Comparison of ENCODE assay signal across 8 mouse cellular contexts in genomic region chrX:140542938-140543673, GRCm38 (mm10). TPM values are rescaled to one million over a fixed set of nuclear protein-coding genes. Genes with fewer than 3 reads are reported as not detected.
DNase-seq lines count a peak whose midpoint lies in the region; ATAC-seq and TF ChIP-seq lines count a peak whose summit lies in the region.

No protein-coding gene starts in this region.

- TF ChIP-seq POLR2A in thymus, adult 2 months (IDR thresholded peaks at IDR 0.05; ENCODE audit: control insufficient read depth, extremely low read depth, insufficient read depth, low read length, poor library complexity) = peak; percentile 59; the same call in 1 of the 2 replicates

- no peaks in the 10 kb centered on the region for H3K27me3 ChIP-seq in G1E (ENCODE audit: insufficient read depth, low read length)
- H3K27me3 ChIP-seq in forebrain, embryonic 16.5 days (replicated peaks; ENCODE audit: control insufficient read depth, insufficient read depth, low read length) = peaks cover 8% of the 10 kb centered on the region
- H3K27me3 ChIP-seq in lung, embryonic 14.5 days (ENCODE audit: insufficient read depth, low read length) = 0 out of 2 replicates have a peak, but pooled peaks cover 4% of the 10 kb centered on the region
- no peaks in the 10 kb centered on the region for H3K27me3 ChIP-seq in thymus, adult 2 months (ENCODE audit: control insufficient read depth, insufficient read depth, low read length)

- H3K9ac ChIP-seq in forebrain, embryonic 16.5 days (replicated peaks; ENCODE audit: low read depth, low read length) = peak overlapping the region; percentile 62
- H3K9ac ChIP-seq in lung, embryonic 14.5 days = peak overlapping the region; percentile 63

- H3K4me3 ChIP-seq in G1E (ENCODE audit: low read depth, low read length) = peak overlapping the region; percentile 74
- peak overlapping the region; percentile 43 for H3K4me3 ChIP-seq in forebrain, embryonic 16.5 days (replicated peaks; ENCODE audit: low read length)
- peak overlapping the region; percentile 49 for H3K4me3 ChIP-seq in lung, embryonic 14.5 days (ENCODE audit: low read depth, low read length)
- H3K4me3 ChIP-seq in thymus, adult 2 months (ENCODE audit: control insufficient read depth, insufficient read depth, low read length) = peak overlapping the region; percentile 99

- H3K27ac ChIP-seq in forebrain, embryonic 16.5 days (ENCODE audit: low read length) = peak overlapping the region; percentile 66
- peak overlapping the region; percentile 82 for H3K27ac ChIP-seq in lung, embryonic 14.5 days (ENCODE audit: low read depth)
- peak overlapping the region; percentile 100 for H3K27ac ChIP-seq in thymus, adult 2 months (ENCODE audit: control insufficient read depth, insufficient read depth, low read length)

- H3K36me3 ChIP-seq in G1E (replicated peaks) = peaks cover 18% of the 10 kb centered on the region
- no peaks in the 10 kb centered on the region for H3K36me3 ChIP-seq in forebrain, embryonic 16.5 days (ENCODE audit: control insufficient read depth, insufficient read depth)
- H3K36me3 ChIP-seq in lung, embryonic 14.5 days (ENCODE audit: insufficient read depth) = peaks cover 8% of the 10 kb centered on the region; the same call in 1 of the 2 replicates
- peaks cover 7% of the 10 kb centered on the region; the same call in 1 of the 2 replicates for H3K36me3 ChIP-seq in thymus, adult 2 months (ENCODE audit: control insufficient read depth, insufficient read depth, low read length)

- intact Hi-C loops in heart, postnatal 36 days (cut with DNase I) = loop anchor here (1.0 to 2.0 kb wide), 3 partner anchors 23 to 56 kb away; no protein-coding TSS in a partner anchor

- peak; percentile 49 for DNase-seq in G1E (ENCODE audit: low spot score)
- peak; percentile 75 to 79 for DNase-seq in cerebellum, adult 18-20 months
- peak; percentile 88 for DNase-seq in heart, postnatal 36 days
- peak; percentile 78 to 80 for DNase-seq in layer of hippocampus, adult 8-10 months (ENCODE audit: low spot score in 2 of 2)
- DNase-seq in lung, embryonic 14.5 days = peak; percentile 84
- peak; percentile 80 for DNase-seq in thymus, adult 2 months

- peak overlapping the region; percentile 58 for H3K4me2 ChIP-seq in forebrain, embryonic 16.5 days (ENCODE audit: low read length)
- H3K4me2 ChIP-seq in lung, embryonic 14.5 days = peak overlapping the region; percentile 65

- peak; percentile 85 for ATAC-seq in G1E (ENCODE audit: extremely low read depth, insufficient number of reproducible peaks, low FRiP score, poor library complexity, severe bottlenecking)
- ATAC-seq in forebrain, embryonic 16.5 days = peak; percentile 80
- peak; percentile 92 for ATAC-seq in lung, embryonic 14.5 days (ENCODE audit: insufficient read depth)
- ATAC-seq in neutrophil, adult 5-6 weeks (ENCODE audit: extremely low read depth, insufficient number of reproducible peaks, low FRiP score, poor library complexity, severe bottlenecking) = peak; percentile 78

- WGBS in forebrain, embryonic 16.5 days = 31% methylated on average over 18 of the region's 18 CpGs
- 19% methylated on average over 18 of the region's 18 CpGs for WGBS in lung, embryonic 14.5 days
- 8% methylated on average over 18 of the region's 18 CpGs for WGBS in thymus, adult 2 months

- peaks cover 52% of the 10 kb centered on the region for H3K4me1 ChIP-seq in G1E (ENCODE audit: insufficient read depth, low read depth, low read length)
- peaks cover 6% of the 10 kb centered on the region; the same call in 1 of the 2 replicates for H3K4me1 ChIP-seq in forebrain, embryonic 16.5 days (replicated peaks; ENCODE audit: control insufficient read depth, insufficient read depth, low read length)
- H3K4me1 ChIP-seq in lung, embryonic 14.5 days (ENCODE audit: insufficient read depth) = no peaks in the 10 kb centered on the region
- H3K4me1 ChIP-seq in thymus, adult 2 months (replicated peaks; ENCODE audit: control insufficient read depth, insufficient read depth, low read length) = peaks cover 19% of the 10 kb centered on the region

- no peak for TF ChIP-seq CTCF in G1E (IDR thresholded peaks at IDR 0.05; ENCODE audit: low read depth, low read length)
- peak; percentile 28 for TF ChIP-seq CTCF in lung, embryonic 14.5 days (IDR thresholded peaks at IDR 0.05; ENCODE audit: low read depth)
- TF ChIP-seq CTCF in thymus, adult 2 months (IDR thresholded peaks at IDR 0.05; ENCODE audit: borderline replicate concordance, control insufficient read depth, extremely low read depth, insufficient read depth, low read length, poor library complexity) = no peak

- H3K9me3 ChIP-seq in G1E (replicated peaks) = no peaks in the 10 kb centered on the region
- no peaks in the 10 kb centered on the region for H3K9me3 ChIP-seq in forebrain, embryonic 16.5 days (ENCODE audit: control insufficient read depth, low read length)
- H3K9me3 ChIP-seq in lung, embryonic 14.5 days (ENCODE audit: low read depth, low read length) = no peaks in the 10 kb centered on the region

RNA-seq across cellular contexts. Expression of gene Tsc22d3, which starts 57.4 kb away (rescaled TPM):
- total RNA-seq in G1E (2014; fragmentation: Nextera tagmentation) (86.0 and 93.8 TPM in 2 replicates), G1E (2017) (44.5 and 44.9 TPM in 2 replicates)
- 31.0 and 52.5 TPM in 2 replicates for polyA plus RNA-seq in G1E (2012)
- 101 and 104 TPM in 2 replicates for polyA plus RNA-seq in forebrain, embryonic 16.5 days (2015; fragmentation: Nextera tagmentation; extraction: Ambion mirVana)
- total RNA-seq in heart, postnatal 36 days (2021) = 100 to 1,000 TPM; 149 to 172 TPM
- total RNA-seq in layer of hippocampus, adult 8-10 months (2022) = 100 to 1,000 TPM in 2 of 4 experiments, 10 to 100 TPM in 2; 79.8 to 114 (median 91.7) TPM
- polyA plus RNA-seq in lung, embryonic 14.5 days (2014; fragmentation: Nextera tagmentation; extraction: Ambion mirVana) = 82.8 and 92.0 TPM in 2 replicates
- 1,204 and 1,260 TPM in 2 replicates for total RNA-seq in neutrophil, adult 5-6 weeks (2017)
- 74.2 and 95.0 TPM in 2 replicates for polyA plus RNA-seq in thymus, adult 2 months (2012; rRNA removed)

Comparison
In these comparisons a context has a peak if more than half of its experiments do, and no peak if none do; other contexts are left out.
1. Peak in every context shown above with its lines: DNase-seq, ATAC-seq, H3K4me3 ChIP-seq and H3K27ac ChIP-seq.
2. H3K4me3 ChIP-seq: peak in every context shown above with its lines; median percentile 99 in thymus, adult 2 months; 74 in G1E; 49 in lung, embryonic 14.5 days; 43 in forebrain, embryonic 16.5 days.